Mouse (Mus musculus): ENCODE results near the gene Gm37240. TPM values are rescaled to one million over a fixed set of nuclear protein-coding genes. Genes with fewer than 3 reads are reported as not detected.

Gm37240 gene
- polyA plus RNA-seq, 1 experiment = not detected

GRCm38 (mm10) chr3:85606912-85607311, 280.4 kb downstream of the Gm37240 start:
- Histone ChIP-seq H3K4me3 (ENCODE audit: insufficient read depth, low read length) (no peak overlapping the region), H3K27ac (ENCODE audit: insufficient read depth, low read depth, low read length) (no peak overlapping the region), H3K4me1 (ENCODE audit: control insufficient read depth, insufficient read depth, low read length) (no peaks in the 10 kb centered on the region)
- TF ChIP-seq POLR2A (IDR thresholded peaks at IDR 0.05; ENCODE audit: borderline replicate concordance, low read depth, low read length) (no peak), CTCF (IDR thresholded peaks at IDR 0.05; ENCODE audit: low read depth, low read length) (no peak)

GRCm38 (mm10) chr3:85603811-85604210, 283.5 kb downstream of the Gm37240 start:
- Histone ChIP-seq H3K4me3 (ENCODE audit: insufficient read depth, low read length) (no peak overlapping the region), H3K4me1 (ENCODE audit: control insufficient read depth, insufficient read depth, low read length) (no peaks in the 10 kb centered on the region), H3K27ac (ENCODE audit: insufficient read depth, low read depth, low read length) (no peak overlapping the region)
- TF ChIP-seq POLR2A (IDR thresholded peaks at IDR 0.05; ENCODE audit: borderline replicate concordance, low read depth, low read length) = no peak
- no peak for TF ChIP-seq CTCF (IDR thresholded peaks at IDR 0.05; ENCODE audit: low read depth, low read length)

- Histone ChIP-seq H3K4me3 (ENCODE audit: insufficient read depth, low read length) (no peak overlapping the region), H3K4me1 (ENCODE audit: control insufficient read depth, insufficient read depth, low read length) (no peaks in the 10 kb centered on the region)
- TF ChIP-seq CTCF (IDR thresholded peaks at IDR 0.05; ENCODE audit: low read depth, low read length) (no peak), POLR2A (IDR thresholded peaks at IDR 0.05; ENCODE audit: borderline replicate concordance, low read depth, low read length) (no peak)
These were observed 285.4 kb downstream of the Gm37240 start for GRCm38 (mm10) chr3:85601841-85602305.

GRCm38 (mm10) chr3:85599526-85599925, 287.8 kb downstream of the Gm37240 start:
- no peak overlapping the region for H3K27ac ChIP-seq (ENCODE audit: insufficient read depth, low read depth, low read length)
- peaks cover 5% of the 10 kb centered on the region for H3K4me1 ChIP-seq (ENCODE audit: control insufficient read depth, insufficient read depth, low read length)
- H3K4me3 ChIP-seq (ENCODE audit: insufficient read depth, low read length) = no peak overlapping the region
- TF ChIP-seq POLR2A (IDR thresholded peaks at IDR 0.05; ENCODE audit: borderline replicate concordance, low read depth, low read length) (no peak), CTCF (IDR thresholded peaks at IDR 0.05; ENCODE audit: low read depth, low read length) (no peak)

More at GRCm38 (mm10) chr3:85601841-85602305, 285.4 kb downstream of the Gm37240 start:
- no peak overlapping the region for H3K27ac ChIP-seq (ENCODE audit: insufficient read depth, low read depth, low read length)

DNA sequence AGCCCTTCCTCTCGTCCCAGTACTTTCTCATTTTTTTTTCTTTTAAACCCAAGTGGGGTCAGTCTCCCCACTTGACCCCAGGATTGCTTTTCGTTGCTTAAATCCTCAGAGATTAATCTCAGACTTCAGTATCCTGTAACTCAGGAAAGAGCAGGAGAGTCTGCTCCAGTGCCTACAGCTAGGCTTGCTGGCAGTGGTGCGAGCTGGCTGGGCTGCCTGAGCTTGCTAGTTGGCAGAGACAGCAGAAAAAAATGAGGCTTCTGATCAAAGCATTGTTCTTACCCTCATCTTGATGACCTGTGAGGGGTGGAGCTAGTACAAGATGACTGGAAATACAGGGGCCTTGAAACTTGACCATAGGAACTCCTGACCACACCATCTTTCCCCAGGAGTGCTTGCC, 292.9 kb downstream of the Gm37240 start:
- Histone ChIP-seq H3K4me1 (ENCODE audit: control insufficient read depth, insufficient read depth, low read length) (peaks cover 5% of the 10 kb centered on the region), H3K4me3 (ENCODE audit: insufficient read depth, low read length) (no peak overlapping the region), H3K27ac (ENCODE audit: insufficient read depth, low read depth, low read length) (no peak overlapping the region)
- TF ChIP-seq POLR2A (IDR thresholded peaks at IDR 0.05; ENCODE audit: borderline replicate concordance, low read depth, low read length) (no peak), CTCF (IDR thresholded peaks at IDR 0.05; ENCODE audit: low read depth, low read length) (no peak)

GRCm38 (mm10) chr3:85592640-85593252, 294.6 kb downstream of the Gm37240 start:
- Histone ChIP-seq H3K4me1 (ENCODE audit: control insufficient read depth, insufficient read depth, low read length) (peaks cover 15% of the 10 kb centered on the region), H3K27ac (ENCODE audit: insufficient read depth, low read depth, low read length) (no peak overlapping the region), H3K4me3 (ENCODE audit: insufficient read depth, low read length) (no peak overlapping the region)
- TF ChIP-seq CTCF (IDR thresholded peaks at IDR 0.05; ENCODE audit: low read depth, low read length) (no peak), POLR2A (IDR thresholded peaks at IDR 0.05; ENCODE audit: borderline replicate concordance, low read depth, low read length) (no peak)

DNA sequence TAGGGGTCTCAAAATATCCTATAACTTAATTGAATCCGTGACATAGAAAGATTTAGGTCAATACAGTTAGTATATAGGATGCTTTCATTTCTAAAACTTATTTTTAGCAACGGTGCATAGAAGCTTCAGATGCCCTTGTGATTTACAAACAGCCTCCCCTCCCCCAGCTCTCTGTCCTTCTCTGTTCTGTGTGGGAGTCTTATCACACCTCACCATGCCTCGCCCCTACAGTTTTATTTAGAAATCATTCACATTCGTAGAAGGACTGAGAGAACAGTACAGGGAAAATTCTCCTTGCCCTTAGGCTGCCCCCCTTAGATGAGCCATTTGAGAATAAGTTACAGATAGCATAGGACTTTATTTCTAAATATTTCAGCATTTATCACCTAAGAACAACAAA, 295.3 kb downstream of the Gm37240 start:
- TF ChIP-seq POLR2A (IDR thresholded peaks at IDR 0.05; ENCODE audit: borderline replicate concordance, low read depth, low read length) = no peak
- TF ChIP-seq CTCF (IDR thresholded peaks at IDR 0.05; ENCODE audit: low read depth, low read length) = no peak
- H3K27ac ChIP-seq (ENCODE audit: insufficient read depth, low read depth, low read length) = no peak overlapping the region
- H3K4me1 ChIP-seq (ENCODE audit: control insufficient read depth, insufficient read depth, low read length) = peaks cover 21% of the 10 kb centered on the region
- no peak overlapping the region for H3K4me3 ChIP-seq (ENCODE audit: insufficient read depth, low read length)

DNA sequence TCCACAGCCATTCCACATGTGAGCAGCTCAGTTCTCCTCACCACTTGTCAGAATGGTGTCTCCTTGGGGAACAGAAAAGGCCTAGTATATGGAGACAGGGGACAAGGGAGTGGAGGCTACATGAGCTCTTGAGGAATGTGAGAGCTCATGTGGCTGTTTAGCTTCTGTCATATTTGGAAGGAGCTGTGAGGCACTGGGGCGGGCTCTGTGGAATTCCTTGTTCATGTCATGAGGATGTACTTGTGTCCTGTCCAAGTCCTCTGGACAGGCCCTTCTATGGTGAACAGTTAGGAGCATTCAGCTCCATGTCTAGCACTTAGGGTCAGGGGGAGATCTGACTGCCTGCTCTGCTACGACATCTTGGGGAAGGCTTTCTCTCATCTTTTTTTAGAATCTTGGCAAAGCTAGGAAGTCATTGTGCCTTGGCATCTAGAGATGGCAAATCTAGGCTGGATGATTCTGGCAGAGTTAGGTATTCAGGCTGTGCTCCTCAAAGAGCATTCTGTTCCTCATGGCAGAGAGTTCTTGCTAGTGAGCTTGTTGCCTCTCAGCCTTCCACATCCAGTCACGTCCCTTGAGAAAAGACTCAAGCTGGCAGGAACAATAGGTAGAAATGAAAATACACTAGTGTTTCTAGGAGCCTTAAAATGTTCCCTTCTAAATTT, 297.1 kb downstream of the Gm37240 start:
- Histone ChIP-seq H3K4me1 (ENCODE audit: control insufficient read depth, insufficient read depth, low read length) (peaks cover 16% of the 10 kb centered on the region), H3K4me3 (ENCODE audit: insufficient read depth, low read length) (no peak overlapping the region), H3K27ac (ENCODE audit: insufficient read depth, low read depth, low read length) (no peak overlapping the region)
- TF ChIP-seq CTCF (IDR thresholded peaks at IDR 0.05; ENCODE audit: low read depth, low read length) (no peak), POLR2A (IDR thresholded peaks at IDR 0.05; ENCODE audit: borderline replicate concordance, low read depth, low read length) (no peak)

GRCm38 (mm10) chr3:85588701-85589100, 298.6 kb downstream of the Gm37240 start:
- TF ChIP-seq POLR2A (IDR thresholded peaks at IDR 0.05; ENCODE audit: borderline replicate concordance, low read depth, low read length) (no peak), CTCF (IDR thresholded peaks at IDR 0.05; ENCODE audit: low read depth, low read length) (no peak)
- Histone ChIP-seq H3K27ac (ENCODE audit: insufficient read depth, low read depth, low read length) (no peak overlapping the region), H3K4me3 (ENCODE audit: insufficient read depth, low read length) (no peak overlapping the region), H3K4me1 (ENCODE audit: control insufficient read depth, insufficient read depth, low read length) (peaks cover 16% of the 10 kb centered on the region)

GRCm38 (mm10) chr3:85584966-85585365, 302.4 kb downstream of the Gm37240 start:
- Histone ChIP-seq H3K4me3 (ENCODE audit: insufficient read depth, low read length) (no peak overlapping the region), H3K27ac (ENCODE audit: insufficient read depth, low read depth, low read length) (no peak overlapping the region), H3K4me1 (ENCODE audit: control insufficient read depth, insufficient read depth, low read length) (peaks cover 16% of the 10 kb centered on the region)
- TF ChIP-seq CTCF (IDR thresholded peaks at IDR 0.05; ENCODE audit: low read depth, low read length) (no peak), POLR2A (IDR thresholded peaks at IDR 0.05; ENCODE audit: borderline replicate concordance, low read depth, low read length) (no peak)

Data from bone marrow macrophage, adult 2 months (primary cell).